Mouse (Mus musculus): Measurements from ENCODE around the gene Cnksr2.
A peak's percentile ranks its signal among the peaks of the same experiment; 100 is the strongest.

Gene Cnksr2

GRCm38 (mm10) chrX:158043057-158043843 lies at the start of gene Cnksr2:
Gene Cnksr2, minus strand, starts transcription at chrX:158043294.
- DNase-seq, result peak; percentile 64

- DNase-seq, result no peak
Measured at GRCm38 (mm10) chrX:158043844-158044140, 698 bp upstream of the Cnksr2 start.

- DNase-seq, result peak; percentile 43
Measured at GRCm38 (mm10) chrX:158042255-158043056, 638 bp downstream of the Cnksr2 start.

- DNase-seq, result peak; percentile 26
Measured at GRCm38 (mm10) chrX:158041703-158042102, 1.4 kb downstream of the Cnksr2 start.

- no peak for DNase-seq
Measured at GRCm38 (mm10) chrX:157951698-157952097, 91.4 kb downstream of the Cnksr2 start.

- DNase-seq, result no peak
Measured at GRCm38 (mm10) chrX:157949256-157949655, 93.8 kb downstream of the Cnksr2 start.

- DNase-seq, result no peak
Measured at GRCm38 (mm10) chrX:157945121-157945520, 98.0 kb downstream of the Cnksr2 start.

- DNase-seq, result no peak
Measured at GRCm38 (mm10) chrX:157936611-157937010, 106.5 kb downstream of the Cnksr2 start.

GRCm38 (mm10) chrX:157920093-157920492 lies 123.0 kb downstream of the Cnksr2 start:
- DNase-seq, result peak; percentile 31

- no peak for DNase-seq
Measured at GRCm38 (mm10) chrX:157829983-157830382, 213.1 kb downstream of the Cnksr2 start.

- DNase-seq, result no peak
Measured at GRCm38 (mm10) chrX:157818921-157819260, 224.2 kb downstream of the Cnksr2 start.

GRCm38 (mm10) chrX:157818207-157818920 lies 224.7 kb downstream of the Cnksr2 start, which contains the start of gene Klhl34:
Gene Klhl34, plus strand, starts transcription at chrX:157818435.
- DNase-seq, result peak; percentile 49

- DNase-seq, result peak; percentile 52
Measured at GRCm38 (mm10) chrX:157817571-157818206, 225.4 kb downstream of the Cnksr2 start.

- DNase-seq, result no peak
Measured at GRCm38 (mm10) chrX:157809721-157810120, 233.4 kb downstream of the Cnksr2 start.

- no peak for DNase-seq
Measured at GRCm38 (mm10) chrX:157801669-157802068, 241.4 kb downstream of the Cnksr2 start.
